Mouse (Mus musculus) embryonic facial prominence, embryonic 15.5 days (tissue): ENCODE data around the gene Gm17364. TPM values are rescaled to one million over a fixed set of nuclear protein-coding genes. Genes with fewer than 3 reads are reported as not detected.
"Not testable (repeated sequence)": the region's sequence is repeated elsewhere in the genome, so short reads cannot be mapped to it uniquely, and the experiment has no call there.

Source experiments
- ATAC-seq: fragments of 200-750 bp; cut with Nextera tagmentation; 2 replicates; pipeline ENCODE4 v1.8.0; 2017; ENCODE audit warnings: low read depth, moderate TSS enrichment; ENCODE audit not compliant: insufficient number of reproducible peaks, low FRiP score, low TSS enrichment
- H3K27ac ChIP-seq: fragments of 300-500 bp; sonication (generic); replicated peaks from 2 replicates; pipeline ENCODE4 v1.5.1; 2015; ENCODE audit warnings: mild to moderate bottlenecking, inconsistent platforms
- H3K27me3 ChIP-seq: fragments of 300-500 bp; sonication (generic); 2 replicates; pipeline ENCODE4 v1.6.1; 2015; ENCODE audit warnings: inconsistent platforms
- H3K36me3 ChIP-seq: fragments of 300-500 bp; sonication (generic); 2 replicates; pipeline ENCODE4 v1.6.1; 2015; ENCODE audit warnings: mild to moderate bottlenecking, inconsistent platforms
- H3K4me1 ChIP-seq: fragments of 300-500 bp; sonication (generic); 2 replicates; pipeline ENCODE4 v1.6.1; 2015; ENCODE audit warnings: inconsistent platforms
- H3K4me2 ChIP-seq: fragments of 300-500 bp; sonication (generic); replicated peaks from 2 replicates; pipeline ENCODE4 v1.6.1; 2015; ENCODE audit warnings: mild to moderate bottlenecking, inconsistent platforms
- H3K4me3 ChIP-seq: fragments of 300-500 bp; sonication (generic); replicated peaks from 2 replicates; pipeline ENCODE4 v1.5.1; 2015; ENCODE audit warnings: mild to moderate bottlenecking, inconsistent platforms
- H3K9ac ChIP-seq: fragments of 300-500 bp; sonication (generic); 2 replicates; pipeline ENCODE4 v1.6.1; 2015; ENCODE audit warnings: inconsistent platforms
- H3K9me3 ChIP-seq: fragments of 300-500 bp; sonication (generic); replicated peaks from 2 replicates; pipeline ENCODE4 v1.6.1; 2016; ENCODE audit warnings: inconsistent platforms
- WGBS: fragments of 180-500 bp; shearing (Covaris S2); methylation state at CpG from one replicate; pipeline ENCODE4 v1.1.7; 2015; 5-methylcytosine and 5-hydroxymethylcytosine counted together
- polyA plus RNA-seq: library from polyadenylated mRNA; unstranded; fragments of >200 nt; fragmentation: Nextera tagmentation; extraction: Ambion mirVana; gene quantifications from 2 replicates; pipeline ENCODE4 v1.2.1, GENCODE M21; 2015

Gene Gm17364
- polyA plus RNA-seq, 1 experiment from 2014 or later, result not detected

DNA sequence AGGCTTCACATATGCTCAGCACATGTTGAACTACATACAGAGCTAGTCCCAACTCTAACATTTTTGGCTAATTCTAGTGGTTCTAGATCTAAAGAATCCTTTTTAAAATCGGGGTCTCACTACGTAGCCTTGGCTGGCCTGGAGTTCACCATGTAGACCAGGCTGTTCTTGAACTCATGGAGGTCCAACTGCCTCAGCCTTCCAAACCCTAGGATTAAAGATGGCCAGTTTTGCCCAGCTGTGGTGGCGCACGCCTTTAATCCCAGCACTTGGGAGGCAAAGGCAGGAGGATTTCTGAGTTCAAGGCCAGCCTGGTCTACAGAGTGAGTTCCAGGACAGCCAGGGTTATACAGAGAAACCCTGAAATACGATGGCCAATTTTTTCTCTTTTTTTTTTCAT lies 22.5 kb downstream of the Gm17364 start:
- H3K27me3 ChIP-seq, H3K36me3 ChIP-seq, H3K9me3 ChIP-seq, ATAC-seq, H3K9ac ChIP-seq, H3K4me1 ChIP-seq, H3K27ac ChIP-seq: not testable (repeated sequence)
- WGBS, result 82% methylated on average over 5 of the region's 5 CpGs
- Histone ChIP-seq H3K4me2 (peak overlapping the region; percentile 73; the same call in 1 of the 2 replicates), H3K4me3 (peak overlapping the region; percentile 83; the same call in 1 of the 2 replicates)

DNA sequence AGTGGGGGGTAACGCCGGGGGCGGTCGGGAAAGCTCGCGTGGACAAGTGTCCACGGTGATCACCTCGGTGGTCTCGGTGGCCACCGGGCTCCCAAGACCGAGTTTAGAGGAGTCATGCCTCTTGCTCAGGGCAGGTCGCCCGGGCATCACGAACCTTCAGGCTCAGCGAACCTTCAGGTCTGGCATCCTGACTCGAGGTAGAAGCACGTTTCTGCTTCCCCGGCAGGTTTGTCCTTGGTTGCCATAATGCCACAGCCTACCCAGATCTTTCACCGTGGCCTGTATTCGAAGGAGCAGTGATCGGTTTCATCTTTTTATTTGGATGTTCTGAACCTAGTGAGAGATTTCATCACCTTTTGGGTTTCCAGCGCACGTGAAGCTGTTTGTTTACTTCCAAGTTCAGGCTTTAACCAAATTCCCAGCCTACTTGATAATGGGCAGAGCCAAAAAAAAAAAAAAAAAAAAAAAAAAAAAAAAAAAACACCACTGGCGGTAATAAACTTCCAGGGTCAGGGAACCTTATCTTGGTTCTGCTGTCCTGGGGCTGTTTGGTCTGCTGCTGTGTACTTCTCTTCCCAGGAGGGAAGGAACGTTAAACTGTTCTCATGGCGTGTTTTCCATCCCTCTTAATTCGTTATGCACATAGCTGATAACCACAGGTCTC lies 23.3 kb downstream of the Gm17364 start:
- Histone ChIP-seq H3K4me1 (0 out of 2 replicates have a peak, but pooled peaks cover 7% of the 10 kb centered on the region), H3K9ac (peak overlapping the region; percentile 67), H3K36me3 (no peaks in the 10 kb centered on the region), H3K4me3 (peak overlapping the region; percentile 83), H3K27ac (peak overlapping the region; percentile 93), H3K9me3 (no peaks in the 10 kb centered on the region), H3K27me3 (no peaks in the 10 kb centered on the region), H3K4me2 (peak overlapping the region; percentile 73)
- ATAC-seq, result no peak
- WGBS, result 1% methylated on average over 27 of the region's 27 CpGs

DNA sequence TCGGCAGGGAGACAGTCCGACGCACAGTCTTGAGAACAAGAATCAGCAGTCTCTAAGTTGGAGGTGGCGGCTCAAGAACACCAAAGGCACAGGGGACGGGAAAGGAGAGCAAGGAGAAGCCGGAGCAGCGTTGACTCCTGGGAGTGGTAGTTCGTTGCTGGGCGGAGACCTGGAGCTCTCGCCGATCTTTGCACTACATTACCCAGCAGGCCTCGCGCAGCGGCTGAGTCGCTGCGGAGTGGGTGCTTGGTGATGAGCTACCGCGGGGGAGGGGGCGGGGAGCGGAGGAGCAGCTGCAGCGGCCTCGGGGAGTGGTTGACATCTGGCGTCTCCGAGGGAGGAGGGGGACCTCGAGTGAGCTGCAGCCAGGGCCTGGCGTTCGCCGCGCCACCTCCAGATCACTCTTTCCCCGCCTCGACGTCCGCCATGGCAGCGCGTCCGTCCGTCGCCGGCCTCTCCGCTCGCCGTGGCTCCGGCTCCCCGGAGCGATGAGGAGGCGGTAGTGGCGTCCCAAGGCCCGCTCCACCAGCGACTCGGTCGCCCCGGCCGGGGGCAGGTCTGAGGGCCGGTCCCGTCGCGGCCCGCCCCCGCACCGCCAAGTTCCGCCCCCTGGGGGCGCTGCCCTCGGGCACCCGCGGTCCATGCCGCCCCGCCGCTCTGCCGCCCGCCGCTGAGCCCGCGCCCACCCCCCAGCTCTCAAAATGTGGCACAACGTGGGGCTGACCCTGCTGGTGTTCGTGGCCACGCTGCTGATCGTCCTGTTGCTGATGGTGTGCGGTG lies 24.0 kb downstream of the Gm17364 start, which contains the start of gene Smim13:
Smim13 (plus strand) TSS at position 307 of the 780 bp plus-strand sequence.
- peak within 1 kb of the TSS; percentile 67 for H3K9ac ChIP-seq
- peak within 1 kb of the TSS; percentile 83 for H3K4me3 ChIP-seq
- no peaks in the 10 kb centered on the region for H3K27me3 ChIP-seq
- WGBS, result under 1% methylated on average over 78 of the region's 78 CpGs
- H3K4me2 ChIP-seq, result peak within 1 kb of the TSS; percentile 73
- peak within 1 kb of the TSS; percentile 93 for H3K27ac ChIP-seq
- ATAC-seq, result peak; percentile 96
- H3K36me3 ChIP-seq, result no peaks in the 10 kb centered on the region
- no peaks in the 10 kb centered on the region for H3K9me3 ChIP-seq
- 0 out of 2 replicates have a peak, but pooled peaks cover 7% of the 10 kb centered on the region for H3K4me1 ChIP-seq

DNA sequence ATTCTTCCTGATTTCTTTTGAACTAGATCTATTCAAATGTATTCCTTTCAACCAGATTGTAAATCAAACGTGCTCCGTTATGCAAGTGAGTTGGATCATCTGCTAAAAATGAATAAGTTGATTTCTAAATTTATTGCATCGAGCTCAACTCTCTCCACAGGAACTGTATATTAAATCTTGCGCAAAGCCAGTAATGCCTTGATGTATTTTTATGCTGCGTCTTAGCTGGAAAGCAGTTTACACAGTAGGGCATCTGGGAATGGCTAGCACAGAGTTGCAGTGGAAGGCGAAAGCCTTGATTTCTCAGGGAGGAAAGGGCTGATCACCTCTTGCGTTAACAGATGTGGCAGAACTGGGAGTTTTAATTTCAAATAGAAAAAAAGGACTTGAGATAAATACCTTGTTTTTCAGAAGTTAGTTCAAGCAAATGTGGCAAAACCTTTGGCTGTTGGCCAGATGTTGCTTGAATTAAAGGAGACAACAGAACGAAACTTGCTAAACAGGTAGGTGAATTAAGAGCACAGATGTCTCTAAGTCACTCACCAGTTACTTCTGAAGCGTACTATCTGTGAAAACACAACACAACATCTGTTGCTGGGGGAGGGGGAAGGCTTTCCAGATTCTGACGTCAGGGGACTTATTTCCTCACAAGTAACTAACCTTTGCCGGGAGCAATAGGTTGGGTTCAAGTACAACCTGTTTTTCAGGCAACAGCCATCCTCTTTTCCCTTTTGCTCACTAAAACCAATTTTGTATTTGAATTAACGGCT lies 24.8 kb downstream of the Gm17364 start:
- Histone ChIP-seq H3K9ac (peak overlapping the region; percentile 26; the same call in 1 of the 2 replicates), H3K27ac (peak overlapping the region; percentile 89), H3K9me3 (no peaks in the 10 kb centered on the region), H3K36me3 (no peaks in the 10 kb centered on the region), H3K4me2 (peak overlapping the region; percentile 73), H3K4me3 (peak overlapping the region; percentile 83), H3K27me3 (no peaks in the 10 kb centered on the region), H3K4me1 (0 out of 2 replicates have a peak, but pooled peaks cover 7% of the 10 kb centered on the region)
- 32% methylated on average over 12 of the region's 12 CpGs for WGBS
- ATAC-seq, result no peak

DNA sequence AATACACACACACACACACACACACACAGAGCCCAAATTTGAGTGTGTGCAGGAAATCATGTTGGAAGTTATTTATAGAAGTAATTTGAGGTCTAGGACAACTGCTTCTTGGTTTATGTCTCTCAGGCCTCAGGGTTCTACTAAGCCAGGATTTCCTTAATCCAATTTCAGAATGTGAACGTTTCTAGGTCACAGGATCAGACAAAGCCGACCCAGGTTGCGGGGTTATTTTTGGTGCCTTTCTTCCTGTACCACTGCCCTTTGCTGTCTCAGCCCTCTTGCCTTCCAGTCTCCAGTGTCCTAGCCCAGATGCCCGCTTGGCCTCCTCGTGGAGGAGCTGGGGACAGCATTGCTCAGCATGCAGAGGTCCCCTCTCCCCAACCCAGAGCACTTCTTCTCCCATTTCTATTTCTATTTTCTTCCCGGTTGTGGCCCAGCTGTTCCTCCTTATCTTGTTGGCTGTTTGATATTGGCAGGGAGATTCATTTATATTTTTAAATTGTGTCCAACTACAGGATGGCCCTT lies 29.4 kb downstream of the Gm17364 start:
- Histone ChIP-seq H3K9ac (no peak overlapping the region), H3K4me1 (no peaks in the 10 kb centered on the region), H3K27me3 (no peaks in the 10 kb centered on the region; the same call in 1 of the 2 replicates), H3K9me3 (no peaks in the 10 kb centered on the region), H3K36me3 (no peaks in the 10 kb centered on the region), H3K4me3 (no peak overlapping the region), H3K4me2 (no peak overlapping the region), H3K27ac (no peak overlapping the region)
- WGBS, result 42% methylated on average over 6 of the region's 6 CpGs
- ATAC-seq, result no peak

DNA sequence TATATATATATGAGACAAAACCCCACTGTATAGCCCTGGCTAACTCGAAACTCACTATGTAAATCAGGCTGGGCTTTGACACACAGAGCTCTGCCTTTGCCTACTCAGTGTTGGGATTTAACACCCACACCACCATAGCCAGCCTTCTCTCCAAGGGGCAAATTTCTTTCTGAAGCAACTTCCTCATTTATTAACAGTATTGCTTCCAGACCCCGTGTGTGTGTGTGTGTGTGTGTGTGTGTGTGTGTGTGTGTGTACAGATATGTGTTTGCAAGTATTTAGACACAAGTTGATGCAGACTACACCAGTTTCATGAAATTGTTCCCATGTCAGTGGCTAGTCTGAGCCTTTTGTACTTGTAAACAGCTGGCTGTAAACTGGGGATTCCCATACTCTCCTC lies 32.2 kb downstream of the Gm17364 start:
- H3K36me3 ChIP-seq, result no peaks in the 10 kb centered on the region
- no peaks in the 10 kb centered on the region; the same call in 1 of the 2 replicates for H3K27me3 ChIP-seq
- no peak overlapping the region for H3K4me2 ChIP-seq
- no peak overlapping the region for H3K9ac ChIP-seq
- no peak for ATAC-seq
- H3K9me3 ChIP-seq, result no peaks in the 10 kb centered on the region
- 61% methylated on average over 2 of the region's 2 CpGs for WGBS
- no peak overlapping the region for H3K27ac ChIP-seq
- H3K4me3 ChIP-seq, result no peak overlapping the region
- no peaks in the 10 kb centered on the region for H3K4me1 ChIP-seq

DNA sequence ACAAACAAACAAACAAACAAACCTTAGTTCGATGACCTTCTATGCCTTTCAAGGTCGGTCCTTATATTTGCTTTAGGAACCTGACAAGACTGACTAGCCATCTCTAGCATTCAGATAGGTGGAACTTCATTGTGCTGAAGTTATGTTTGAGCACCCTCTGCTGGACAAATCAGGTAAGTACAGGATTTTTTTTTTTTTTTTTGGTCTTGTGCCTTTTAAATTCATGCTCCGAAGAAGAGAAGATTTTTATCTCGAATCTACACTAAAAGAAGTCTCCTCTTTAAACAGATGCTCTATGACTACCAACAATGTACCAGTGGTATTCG lies 35.0 kb downstream of the Gm17364 start:
- H3K9me3 ChIP-seq, result no peaks in the 10 kb centered on the region
- H3K27ac ChIP-seq, result no peak overlapping the region
- H3K4me2 ChIP-seq, result no peak overlapping the region
- H3K36me3 ChIP-seq, result no peaks in the 10 kb centered on the region
- no peaks in the 10 kb centered on the region; the same call in 1 of the 2 replicates for H3K27me3 ChIP-seq
- 6% methylated on average over 5 of the region's 5 CpGs for WGBS
- no peaks in the 10 kb centered on the region for H3K4me1 ChIP-seq
- H3K4me3 ChIP-seq, result no peak overlapping the region
- no peak overlapping the region for H3K9ac ChIP-seq
- ATAC-seq, result no peak

DNA sequence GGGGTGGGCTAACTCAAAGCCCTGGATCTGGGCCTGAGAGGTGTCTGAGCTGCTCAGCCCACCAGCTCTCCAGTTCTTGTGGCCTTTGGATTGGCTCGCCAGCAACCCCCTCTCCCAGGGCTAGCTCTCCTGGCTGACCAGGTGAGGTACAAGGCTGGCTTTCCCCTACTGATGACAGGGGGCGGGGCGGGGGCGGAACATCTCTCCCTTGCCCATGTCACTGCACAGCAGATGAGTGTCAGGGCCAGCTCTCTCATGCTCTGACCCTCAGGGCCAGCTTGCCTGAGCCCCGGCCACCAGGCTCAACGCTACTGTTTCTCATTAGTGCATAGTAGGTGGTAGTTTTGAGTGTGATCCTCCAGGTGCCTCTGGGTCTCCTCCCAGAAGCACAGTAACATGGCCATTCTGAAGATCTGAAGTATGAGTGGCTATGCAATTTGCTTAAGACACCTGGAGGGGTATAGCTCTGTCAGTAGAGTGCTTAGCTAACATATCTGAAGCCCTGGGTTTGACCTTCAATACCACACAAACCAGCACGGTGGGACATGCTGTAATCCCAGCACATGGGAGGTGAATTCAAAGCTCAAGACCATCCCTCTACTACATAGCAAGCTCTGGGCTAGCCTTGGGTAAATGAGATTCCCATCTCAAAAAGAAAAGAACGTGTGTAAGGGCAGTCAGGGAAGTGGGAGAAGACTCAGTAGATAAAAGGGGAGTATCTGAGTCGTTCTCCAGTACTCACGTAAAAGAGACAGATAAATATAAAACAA lies 35.6 kb downstream of the Gm17364 start:
- Histone ChIP-seq H3K4me2 (no peak overlapping the region), H3K9me3 (no peaks in the 10 kb centered on the region), H3K4me1 (no peaks in the 10 kb centered on the region), H3K27me3 (no peaks in the 10 kb centered on the region; the same call in 1 of the 2 replicates), H3K36me3 (no peaks in the 10 kb centered on the region), H3K27ac (no peak overlapping the region), H3K9ac (no peak overlapping the region), H3K4me3 (no peak overlapping the region)
- WGBS, result 66% methylated on average over 10 of the region's 10 CpGs
- ATAC-seq, result no peak

DNA sequence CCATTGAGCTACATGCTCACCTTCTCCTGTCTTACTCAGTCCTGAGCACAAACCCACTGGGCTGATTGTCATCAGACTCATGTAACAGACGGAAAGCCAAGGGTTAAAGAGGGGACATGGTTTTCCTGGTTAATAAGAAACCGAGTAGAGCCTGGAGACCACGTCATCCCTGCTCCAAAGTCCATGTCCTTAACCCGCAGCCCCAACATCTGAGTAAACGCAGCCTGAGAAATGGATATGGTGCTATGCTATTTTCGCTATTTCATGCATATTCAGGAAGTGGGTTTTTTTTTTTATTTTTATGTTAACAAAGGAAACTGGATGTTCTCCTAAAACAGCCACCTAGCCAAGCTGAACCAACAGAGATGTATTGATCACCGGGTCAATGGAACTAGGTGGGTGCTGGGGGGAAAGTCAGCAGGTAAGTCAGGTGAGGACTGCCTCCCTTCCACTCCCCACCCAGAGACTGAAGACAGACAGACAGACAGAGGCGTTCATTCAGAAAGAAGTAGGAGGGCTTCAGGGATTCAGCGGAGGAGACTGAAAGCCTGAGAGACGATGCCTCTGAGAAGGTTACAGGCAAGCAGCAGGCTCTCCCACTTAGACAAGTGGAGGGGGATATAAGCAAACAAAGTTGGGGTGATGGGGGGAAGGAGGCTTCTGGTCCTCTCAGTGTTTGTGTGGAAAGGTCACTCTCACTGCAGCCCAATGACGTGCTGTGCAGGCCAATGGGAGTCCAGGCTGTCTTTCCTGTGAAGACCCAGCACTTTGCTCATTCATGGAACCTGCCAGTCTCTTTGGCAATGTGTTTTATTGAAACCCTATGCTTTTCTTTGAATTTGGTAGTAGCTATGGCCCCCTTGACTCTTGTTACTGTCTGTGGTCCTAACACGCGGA lies 37.7 kb downstream of the Gm17364 start:
- H3K4me2 ChIP-seq, result no peak overlapping the region
- H3K9ac ChIP-seq, result no peak overlapping the region
- no peak overlapping the region for H3K4me3 ChIP-seq
- H3K27me3 ChIP-seq, result no peaks in the 10 kb centered on the region; the same call in 1 of the 2 replicates
- H3K9me3 ChIP-seq, result no peaks in the 10 kb centered on the region
- H3K27ac ChIP-seq, result no peak overlapping the region
- no peaks in the 10 kb centered on the region for H3K4me1 ChIP-seq
- H3K36me3 ChIP-seq, result no peaks in the 10 kb centered on the region
- 63% methylated on average over 13 of the region's 13 CpGs for WGBS
- ATAC-seq, result no peak

DNA sequence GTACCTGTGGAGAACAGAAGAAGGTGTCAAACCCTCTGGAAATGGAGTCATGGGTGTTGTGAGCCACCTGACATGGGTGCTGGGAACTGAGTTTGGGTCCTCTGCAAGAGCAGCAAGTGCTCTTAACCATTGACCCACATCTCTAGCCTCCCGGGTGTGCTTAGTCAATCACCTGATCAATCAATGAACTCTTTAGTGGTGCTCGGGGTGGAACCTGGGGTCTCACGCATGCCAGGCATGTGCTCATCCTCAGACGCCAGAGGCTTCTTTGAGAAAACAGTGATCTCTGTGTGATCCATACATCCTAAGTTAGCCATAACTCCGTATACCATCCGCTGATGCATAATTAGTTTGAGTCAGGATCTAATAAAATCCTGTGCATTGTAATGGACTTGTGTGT lies 38.6 kb downstream of the Gm17364 start:
- 85% methylated on average over 6 of the region's 6 CpGs for WGBS
- no peaks in the 10 kb centered on the region for H3K36me3 ChIP-seq
- no peak overlapping the region for H3K9ac ChIP-seq
- H3K27ac ChIP-seq, result no peak overlapping the region
- H3K4me1 ChIP-seq, result no peaks in the 10 kb centered on the region
- ATAC-seq, result no peak
- no peak overlapping the region for H3K4me3 ChIP-seq
- no peaks in the 10 kb centered on the region for H3K9me3 ChIP-seq
- no peak overlapping the region for H3K4me2 ChIP-seq
- H3K27me3 ChIP-seq, result no peaks in the 10 kb centered on the region; the same call in 1 of the 2 replicates
